Mouse (Mus musculus) CH12.LX (cell line): ENCODE measurements at regions not wholly inside any gene's neighbourhood (a gene's known extent, or its start where the extent isn't known, plus 50 kb on each side); places are given as distances from the start of the nearest gene placed in this dataset.

ENCODE experiments used
- CTCF ChIP-seq, 2 experiments: IDR thresholded peaks in 1 of 2; conservative IDR thresholded peaks in 1 of 2; 2 replicates each; pipeline ENCODE4 v1.5.1; 2011 to 2012; ENCODE audit warnings: low read depth in 2 of 2, low read length in 2 of 2, improper control_type of control experiment in 1 of 2, inconsistent platforms in 1 of 2, mild to moderate bottlenecking in 1 of 2, moderate library complexity in 1 of 2
- JUND ChIP-seq: conservative IDR thresholded peaks from 2 replicates; pipeline ENCODE4 v1.6.1; 2011; ENCODE audit warnings: low read depth, low read length, improper control_type of control experiment
- NELFE ChIP-seq: IDR thresholded peaks from 2 replicates; pipeline ENCODE4 v1.6.1; 2011; ENCODE audit warnings: low read depth, low read length, improper control_type of control experiment
- POLR2AphosphoS2 ChIP-seq: IDR thresholded peaks from 2 replicates; pipeline ENCODE4 v1.6.1; 2011; ENCODE audit warnings: low read depth, low read length, improper control_type of control experiment
- RCOR1 ChIP-seq: conservative IDR thresholded peaks from 2 replicates; pipeline ENCODE4 v1.6.1; 2012; ENCODE audit warnings: low read depth, mild to moderate bottlenecking, inconsistent platforms, low read length, improper control_type of control experiment
- TBP ChIP-seq: conservative IDR thresholded peaks from 2 replicates; pipeline ENCODE4 v1.6.1; 2011; ENCODE audit warnings: low read depth, low read length, improper control_type of control experiment
- TCF12 ChIP-seq: IDR thresholded peaks from 2 replicates; pipeline ENCODE4 v1.6.1; 2014; ENCODE audit warnings: low read depth, mild to moderate bottlenecking, inconsistent platforms, low read length, improper control_type of control experiment
- USF1 ChIP-seq: IDR thresholded peaks from 2 replicates; pipeline ENCODE4 v1.6.1; 2014; ENCODE audit warnings: low read depth, mild to moderate bottlenecking, inconsistent platforms, low read length, improper control_type of control experiment

DNA sequence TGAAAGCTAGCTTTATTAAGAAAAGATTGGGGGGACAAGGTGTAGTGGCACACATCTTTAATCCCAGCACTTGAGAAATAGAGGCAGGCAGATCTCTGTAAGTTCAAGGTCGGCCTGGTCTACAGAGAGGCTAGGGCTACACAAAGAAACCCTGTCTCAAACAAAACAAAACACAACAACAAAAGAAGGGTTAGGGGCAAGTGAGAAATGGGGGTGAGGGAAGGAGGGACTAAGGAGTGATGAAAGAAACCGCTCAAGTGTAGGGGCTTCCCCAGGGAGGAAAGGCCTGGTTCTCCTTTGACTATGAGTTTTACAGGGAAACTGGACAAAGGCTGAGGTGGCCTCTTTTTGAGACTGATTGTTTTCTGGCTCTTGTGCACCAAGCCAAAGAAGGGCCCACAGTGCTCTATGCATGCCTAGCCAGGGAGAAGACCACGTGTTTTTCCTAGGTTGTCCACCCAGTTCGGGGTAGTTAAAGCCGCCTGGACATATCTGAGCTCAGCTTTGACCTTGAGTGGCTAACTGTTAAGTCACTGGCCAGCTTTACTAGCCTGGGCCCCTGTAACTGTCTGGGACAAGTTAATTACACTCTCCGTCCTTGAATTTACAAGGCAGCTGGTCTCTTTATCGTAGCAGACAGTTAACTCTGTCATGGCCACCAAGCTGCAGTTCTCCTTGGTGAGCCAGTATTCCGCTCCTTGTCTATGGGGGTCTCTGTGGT, 90.2 kb upstream of the Armc2 start:
- TF ChIP-seq TBP = no peak
- no peak for TF ChIP-seq CTCF (conservative IDR thresholded peaks at IDR 0.05 in 1 of 2, IDR thresholded peaks at IDR 0.05 in 1 of 2; ENCODE audit: low read depth in 2 of 2, low read length in 2 of 2)
- TF ChIP-seq POLR2AphosphoS2 = no peak
- TF ChIP-seq USF1 = no peak
- TF ChIP-seq RCOR1 = no peak
- TF ChIP-seq TCF12 = no peak
- no peak for TF ChIP-seq NELFE
- no peak for TF ChIP-seq JUND
